Mouse (Mus musculus): Measurements from ENCODE around the gene Rbm17.
"Not testable (repeated sequence)": the region's sequence is repeated elsewhere in the genome, so short reads cannot be mapped to it uniquely, and the experiment has no call there.

The Rbm17 gene

GRCm38 (mm10) chr2:11543158-11543557, 60.8 kb downstream of the Rbm17 start:
- peak in 1 of 2 experiments; percentile 19 for DNase-seq

GRCm38 (mm10) chr2:11542640-11543039, 61.3 kb downstream of the Rbm17 start:
- DNase-seq, result peak; percentile 85 to 87

- DNase-seq, result no peak
Measured at GRCm38 (mm10) chr2:11542121-11542520, 61.8 kb downstream of the Rbm17 start.

- DNase-seq, result not testable (repeated sequence)
Measured at GRCm38 (mm10) chr2:11541528-11541927, 62.4 kb downstream of the Rbm17 start.

- no peak for DNase-seq
Measured at GRCm38 (mm10) chr2:11535966-11536365, 68.0 kb downstream of the Rbm17 start.
